ENCODE assay signal across 29 mouse cellular contexts in the genomic region with DNA sequence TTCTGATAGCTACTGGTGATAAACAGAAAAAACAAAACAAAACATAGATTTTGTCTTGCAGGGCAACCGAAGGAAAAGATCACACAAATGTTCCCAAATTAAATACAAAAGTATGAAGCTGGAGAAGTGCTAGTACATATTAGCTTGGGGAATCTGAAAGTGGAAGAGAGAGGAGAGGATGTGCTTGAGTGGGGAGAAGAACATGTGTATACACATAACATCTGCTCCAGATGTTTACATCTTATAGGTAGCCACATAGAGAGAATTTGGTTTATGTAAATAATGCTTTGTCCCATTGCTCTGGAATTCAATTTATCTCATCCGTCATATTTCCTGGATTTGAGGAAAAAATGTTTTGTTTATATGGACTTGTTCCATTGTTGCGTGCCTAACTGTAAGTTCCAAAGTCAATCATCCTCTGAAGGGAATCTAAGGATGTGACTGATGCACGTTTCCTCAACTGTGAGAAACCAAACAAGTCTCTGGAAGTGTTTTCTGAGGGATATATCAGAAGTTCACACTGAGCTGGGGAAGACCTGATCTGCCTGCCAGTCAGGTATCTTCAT. TPM values are rescaled to one million over a fixed set of nuclear protein-coding genes. Genes with fewer than 3 reads are reported as not detected.
DNase-seq lines count a peak whose midpoint lies in the region; ATAC-seq and TF ChIP-seq lines count a peak whose summit lies in the region.
"Had no signal": no experiment of that assay in that cellular context is flagged by ENCODE, and none has a peak within 500 bp of the region (broad histone marks: within the 10 kb centered on the region; RNA-seq: fewer than 3 reads in every experiment).

No protein-coding gene starts in this region.

- H3K36me3 ChIP-seq in heart, postnatal 0 days (replicated peaks; ENCODE audit: control insufficient read depth, insufficient read depth, low read length), result no peaks in the 10 kb centered on the region
- H3K36me3 ChIP-seq in lung, embryonic 16.5 days (ENCODE audit: control insufficient read depth, insufficient read depth, low read length), result no peaks in the 10 kb centered on the region
- no peaks in the 10 kb centered on the region for H3K36me3 ChIP-seq in intestine, embryonic 15.5 days
- no peaks in the 10 kb centered on the region for H3K36me3 ChIP-seq in stomach, postnatal 0 days (ENCODE audit: control insufficient read depth, insufficient read depth, low read length)
- H3K36me3 ChIP-seq: heart, embryonic 13.5 days; hindbrain, embryonic 13.5 days; liver, embryonic 13.5 days; midbrain, embryonic 12.5 days; neural tube, embryonic 12.5 days had no signal

- no peak for TF ChIP-seq EP300 in heart, postnatal 0 days (IDR thresholded peaks at IDR 0.05; ENCODE audit: low read depth)
- no peak for TF ChIP-seq EP300 in stomach, postnatal 0 days (optimal IDR thresholded peaks at IDR 0.05)

- no peaks in the 10 kb centered on the region for H3K9me3 ChIP-seq in heart, postnatal 0 days (replicated peaks; ENCODE audit: control insufficient read depth, low read length)
- H3K9me3 ChIP-seq in lung, embryonic 16.5 days (ENCODE audit: control insufficient read depth, low read length), result no peaks in the 10 kb centered on the region
- H3K9me3 ChIP-seq in intestine, embryonic 15.5 days, result no peaks in the 10 kb centered on the region
- H3K9me3 ChIP-seq in stomach, postnatal 0 days (ENCODE audit: control insufficient read depth, low read length), result no peaks in the 10 kb centered on the region
- H3K9me3 ChIP-seq: forebrain, embryonic 13.5 days; heart, embryonic 13.5 days; hindbrain, embryonic 13.5 days; liver, embryonic 13.5 days; megakaryocyte, embryonic 14.5 days; midbrain, embryonic 12.5 days; neural tube, embryonic 12.5 days had no signal

- H3K4me2 ChIP-seq in heart, postnatal 0 days (ENCODE audit: low read depth, low read length), result no peak overlapping the region
- H3K4me2 ChIP-seq in lung, embryonic 16.5 days (ENCODE audit: low read depth, low read length), result no peak overlapping the region; the same call in 1 of the 2 replicates
- H3K4me2 ChIP-seq in intestine, embryonic 15.5 days (replicated peaks), result no peak overlapping the region
- H3K4me2 ChIP-seq in stomach, postnatal 0 days (replicated peaks; ENCODE audit: low read depth), result no peak overlapping the region
- H3K4me2 ChIP-seq: forebrain, embryonic 13.5 days; heart, embryonic 13.5 days; hindbrain, embryonic 13.5 days; liver, embryonic 13.5 days; midbrain, embryonic 12.5 days; neural tube, embryonic 12.5 days had no signal

- WGBS in heart, postnatal 0 days, result 47% methylated on average over 4 of the region's 4 CpGs
- WGBS in lung, embryonic 16.5 days, result 46% methylated on average over 4 of the region's 4 CpGs
- 61% methylated on average over 4 of the region's 4 CpGs for WGBS in intestine, embryonic 15.5 days
- 47% methylated on average over 4 of the region's 4 CpGs for WGBS in stomach, postnatal 0 days

- H3K4me3 ChIP-seq in heart, postnatal 0 days (ENCODE audit: low read depth, low read length), result no peak overlapping the region
- no peak overlapping the region for H3K4me3 ChIP-seq in lung, embryonic 16.5 days (ENCODE audit: low read length)
- no peak overlapping the region for H3K4me3 ChIP-seq in intestine, embryonic 15.5 days (replicated peaks)
- H3K4me3 ChIP-seq in stomach, postnatal 0 days (ENCODE audit: low read depth, low read length), result no peak overlapping the region
- H3K4me3 ChIP-seq: forebrain, embryonic 13.5 days; heart, embryonic 13.5 days; hindbrain, embryonic 13.5 days; liver, embryonic 13.5 days; megakaryocyte, embryonic 14.5 days; midbrain, embryonic 12.5 days; myocyte; neural tube, embryonic 12.5 days had no signal

- no peaks in the 10 kb centered on the region; the same call in 1 of the 2 replicates for H3K4me1 ChIP-seq in heart, postnatal 0 days (ENCODE audit: control insufficient read depth, insufficient read depth)
- H3K4me1 ChIP-seq in lung, embryonic 16.5 days (replicated peaks; ENCODE audit: control insufficient read depth, insufficient read depth, low read length), result 0 out of 2 replicates have a peak, but pooled peaks cover 9% of the 10 kb centered on the region
- peaks cover 8% of the 10 kb centered on the region; the same call in 1 of the 2 replicates for H3K4me1 ChIP-seq in intestine, embryonic 15.5 days (replicated peaks)
- no peaks in the 10 kb centered on the region for H3K4me1 ChIP-seq in stomach, postnatal 0 days (replicated peaks; ENCODE audit: control insufficient read depth, insufficient read depth)
- H3K4me1 ChIP-seq: forebrain, embryonic 13.5 days; hindbrain, embryonic 13.5 days; liver, embryonic 13.5 days; megakaryocyte, embryonic 14.5 days; midbrain, embryonic 12.5 days; neural tube, embryonic 12.5 days had no signal

- no peak for DNase-seq in heart, postnatal 0 days (ENCODE audit: low spot score)
- no peak for DNase-seq in heart, adult 18-20 months
- no peak for DNase-seq in lung, postnatal 36 days
- no peak for DNase-seq in stomach, postnatal 0 days (ENCODE audit: low spot score)
- DNase-seq in right cerebral cortex, postnatal 25 days, result no peak
- DNase-seq: adrenal gland, postnatal 25 days; cerebellum, adult 18-20 months; cerebellum, postnatal 14 days; gastrocnemius, postnatal 25 days; heart, adult 11 months; kidney, adult 8-10 months; layer of hippocampus, postnatal 36 days; left cerebral cortex, postnatal 4 days; liver, embryonic 13.5 days; lung, adult 18-20 months; right cerebral cortex, adult 18-20 months; right cerebral cortex, postnatal 4 days; thymus, postnatal 14 days had no signal

- H3K27me3 ChIP-seq in heart, postnatal 0 days (ENCODE audit: control insufficient read depth, insufficient read depth, low read length), result no peaks in the 10 kb centered on the region
- H3K27me3 ChIP-seq in lung, embryonic 16.5 days (ENCODE audit: control insufficient read depth, insufficient read depth, low read depth, low read length), result no peaks in the 10 kb centered on the region
- H3K27me3 ChIP-seq in intestine, embryonic 15.5 days (replicated peaks), result no peaks in the 10 kb centered on the region
- no peaks in the 10 kb centered on the region for H3K27me3 ChIP-seq in stomach, postnatal 0 days (ENCODE audit: control insufficient read depth, insufficient read depth, low read length)
- H3K27me3 ChIP-seq: forebrain, embryonic 13.5 days; heart, embryonic 13.5 days; hindbrain, embryonic 13.5 days; liver, embryonic 13.5 days; megakaryocyte, embryonic 14.5 days; midbrain, embryonic 12.5 days; neural tube, embryonic 12.5 days had no signal

- peak overlapping the region; percentile 47; the same call in 1 of the 2 replicates for H3K27ac ChIP-seq in heart, postnatal 0 days (ENCODE audit: low read depth)
- peak overlapping the region; percentile 86 for H3K27ac ChIP-seq in lung, embryonic 16.5 days (ENCODE audit: low read length)
- no peak overlapping the region for H3K27ac ChIP-seq in intestine, embryonic 15.5 days
- peak overlapping the region; percentile 40; the same call in 1 of the 2 replicates for H3K27ac ChIP-seq in stomach, postnatal 0 days (replicated peaks)
- H3K27ac ChIP-seq: forebrain, embryonic 13.5 days; heart, embryonic 13.5 days; hindbrain, embryonic 13.5 days; kidney, postnatal 0 days; liver, embryonic 13.5 days; midbrain, embryonic 12.5 days; neural tube, embryonic 12.5 days had no signal

- no peak for ATAC-seq in heart, postnatal 0 days (ENCODE audit: insufficient read depth, low read depth)
- peak; percentile 80 for ATAC-seq in lung, embryonic 16.5 days (ENCODE audit: low read depth)
- peak; percentile 39; the same call in 1 of the 2 replicates for ATAC-seq in intestine, embryonic 15.5 days
- no peak for ATAC-seq in stomach, postnatal 0 days (ENCODE audit: low FRiP score, low TSS enrichment)
- ATAC-seq: CD4-positive, CD25-positive, alpha-beta regulatory T cell, adult 4 months; forebrain, embryonic 13.5 days had no signal

- H3K9ac ChIP-seq in heart, postnatal 0 days (replicated peaks; ENCODE audit: low read depth, low read length), result no peak overlapping the region
- H3K9ac ChIP-seq in lung, embryonic 16.5 days (ENCODE audit: low read length), result no peak overlapping the region
- H3K9ac ChIP-seq in intestine, embryonic 15.5 days, result no peak overlapping the region
- H3K9ac ChIP-seq in stomach, postnatal 0 days (ENCODE audit: low read length), result no peak overlapping the region
- H3K9ac ChIP-seq: forebrain, embryonic 13.5 days; heart, embryonic 13.5 days; hindbrain, embryonic 13.5 days; liver, embryonic 13.5 days; midbrain, embryonic 12.5 days; neural tube, embryonic 12.5 days had no signal

- no peak for TF ChIP-seq CTCF in heart, postnatal 0 days (IDR thresholded peaks at IDR 0.05; ENCODE audit: low read depth)
- no peak for TF ChIP-seq CTCF in stomach, postnatal 0 days (IDR thresholded peaks at IDR 0.05; ENCODE audit: low read depth)

RNA-seq across cellular contexts. Expression of gene Cd200, which starts 45.3 kb away (rescaled TPM):
- total RNA-seq in heart, postnatal 0 days (2014; rRNA removed; ENCODE audit: low replicate concordance), result 18.0 and 31.0 TPM in 2 replicates
- polyA plus RNA-seq in heart, postnatal 0 days (2015; fragmentation: Nextera tagmentation; extraction: Ambion mirVana), result 67.7 TPM in 2 replicates
- total RNA-seq in heart, adult 18-20 months (2021), result 10 to 100 TPM; 53.2 to 57.0 TPM
- polyA plus RNA-seq in lung, embryonic 16.5 days (2015; fragmentation: Nextera tagmentation; extraction: Ambion mirVana), result 80.1 and 82.9 TPM in 2 replicates
- 36.5 and 37.4 TPM in 2 replicates for polyA plus RNA-seq in intestine, embryonic 15.5 days (2015; fragmentation: Nextera tagmentation; extraction: Ambion mirVana)
- 84.1 and 87.8 TPM in 2 replicates for polyA plus RNA-seq in stomach, postnatal 0 days (2015; fragmentation: Nextera tagmentation; extraction: Ambion mirVana)

Comparison
In these comparisons a context has a peak if more than half of its experiments do, and no peak if none do; other contexts are left out.
1. ATAC-seq: peak in lung, embryonic 16.5 days (single experiment) and intestine, embryonic 15.5 days (single experiment); none in heart, postnatal 0 days (single experiment) and stomach, postnatal 0 days (single experiment).